Mouse (Mus musculus) adrenal gland, postnatal 10 days (tissue): ENCODE data around the gene Ppox. TPM values are rescaled to one million over a fixed set of nuclear protein-coding genes. Genes with fewer than 3 reads are reported as not detected.

Source experiments
- DNase-seq: peaks from one replicate; pipeline ENCODE4 v3.0.0; 2021; ENCODE audit warnings: mixed read lengths
- total RNA-seq, 2 experiments: library from RNA; stranded (reverse); gene quantifications; 2 replicates each; pipeline ENCODE4 v1.2.3; 2021

Ppox gene
- total RNA-seq, 2 experiments from 2014 or later, result 30.8 to 43.8 TPM

DNA sequence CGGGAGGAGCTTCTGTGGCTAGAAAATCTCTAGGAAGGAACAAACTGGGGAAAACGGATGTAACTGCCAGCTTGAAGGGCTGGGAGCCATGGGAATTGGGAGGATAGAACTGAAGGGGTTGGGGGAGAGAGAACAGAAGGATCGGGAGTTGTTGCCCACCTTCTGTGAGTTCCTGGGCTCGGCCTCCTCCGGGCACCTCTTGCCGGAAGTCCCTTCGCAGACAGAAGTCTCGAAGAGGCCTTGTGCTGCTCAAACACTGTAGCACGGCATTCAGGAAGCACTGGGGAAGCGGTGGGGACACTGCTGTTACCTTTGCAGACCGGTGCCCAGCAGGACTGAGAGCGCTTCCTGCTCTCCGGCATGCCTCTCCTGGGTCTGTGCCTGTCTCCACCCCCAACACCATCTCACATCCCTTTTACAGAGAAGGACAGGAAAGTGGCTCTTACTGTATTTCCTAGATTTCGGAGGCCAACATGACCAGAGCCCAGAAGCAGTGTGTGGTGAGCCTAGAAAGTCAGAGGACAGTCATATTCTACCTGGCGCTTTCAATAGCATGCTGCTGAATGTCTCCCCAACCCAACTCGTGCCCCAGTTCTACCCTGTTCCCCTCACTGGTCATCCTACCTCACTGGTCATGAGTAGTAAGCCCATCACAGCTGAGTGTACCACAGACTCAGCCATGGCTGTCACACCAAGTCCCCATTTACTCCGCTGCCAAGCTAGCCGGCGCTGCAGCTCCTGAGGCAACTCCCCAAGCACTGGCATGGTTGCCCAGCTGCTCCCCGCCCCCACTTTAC, 4.3 kb upstream of the Ppox start:
- DNase-seq, result peak; percentile 13

DNA sequence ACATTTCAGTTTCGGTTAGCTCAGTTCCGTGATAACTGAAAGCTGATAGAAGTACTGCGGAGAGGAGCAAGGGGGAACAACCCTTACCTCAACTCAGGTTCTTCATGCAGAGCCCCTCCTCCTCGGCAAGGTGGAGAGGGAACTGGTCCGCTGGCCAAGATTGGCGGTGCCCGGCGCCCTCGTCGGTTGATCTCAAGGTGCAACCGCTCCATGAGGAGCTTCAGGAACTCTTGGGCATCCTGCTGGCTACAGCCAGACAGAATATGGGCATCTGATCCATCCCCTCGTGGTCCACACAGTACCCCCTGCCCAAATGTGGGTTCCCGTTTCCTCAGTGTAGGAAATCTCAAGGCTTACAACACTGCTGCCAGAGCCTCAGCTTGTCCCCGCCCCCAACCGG, 3.5 kb upstream of the Ppox start:
- peak; percentile 5 for DNase-seq

DNA sequence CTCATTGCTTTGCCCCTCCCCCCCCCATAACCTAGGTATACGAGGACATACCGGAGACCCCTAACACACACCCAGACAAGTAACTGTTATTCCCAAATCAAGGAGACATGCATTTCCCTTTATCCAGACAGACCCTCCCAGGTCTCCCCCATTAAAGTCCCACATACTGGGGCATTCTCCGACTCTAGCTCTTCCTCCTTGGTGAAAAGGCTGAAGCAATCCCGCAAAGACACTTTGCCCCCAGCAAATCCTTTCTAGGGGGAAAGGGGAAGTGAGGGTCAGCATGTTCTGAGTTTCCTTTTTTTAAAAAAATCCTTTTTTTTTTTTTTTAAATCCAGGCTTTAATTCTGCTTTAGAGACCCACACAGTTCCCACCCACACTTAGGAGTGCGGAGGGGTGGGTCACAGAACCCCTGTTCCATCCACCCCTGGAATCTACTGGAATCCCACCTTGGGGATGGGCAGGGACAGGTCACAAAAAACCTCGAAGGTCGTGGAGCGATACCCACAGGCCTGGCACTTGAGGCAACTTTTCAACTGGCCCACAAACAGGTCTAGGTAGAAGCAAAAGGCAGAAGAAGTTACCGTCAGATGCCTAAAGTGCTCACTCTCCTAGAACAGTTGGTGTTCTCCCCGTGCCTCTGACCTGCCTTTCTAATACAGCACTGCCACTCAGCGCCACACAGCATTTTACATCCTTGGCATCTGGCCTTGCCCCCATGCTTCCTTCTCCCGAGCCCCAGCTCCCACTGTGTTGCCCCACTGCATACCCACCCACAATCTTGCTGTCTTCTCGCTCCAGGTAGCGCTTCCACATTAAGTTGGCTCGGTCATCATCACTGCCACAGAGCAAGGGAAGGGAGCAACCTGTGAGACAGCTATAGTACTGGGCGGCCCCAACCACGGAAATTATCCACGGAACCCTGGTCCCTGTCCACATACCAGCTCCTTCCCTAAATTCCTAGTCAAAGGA, 2.5 kb upstream of the Ppox start:
- DNase-seq, result peak; percentile 4

DNA sequence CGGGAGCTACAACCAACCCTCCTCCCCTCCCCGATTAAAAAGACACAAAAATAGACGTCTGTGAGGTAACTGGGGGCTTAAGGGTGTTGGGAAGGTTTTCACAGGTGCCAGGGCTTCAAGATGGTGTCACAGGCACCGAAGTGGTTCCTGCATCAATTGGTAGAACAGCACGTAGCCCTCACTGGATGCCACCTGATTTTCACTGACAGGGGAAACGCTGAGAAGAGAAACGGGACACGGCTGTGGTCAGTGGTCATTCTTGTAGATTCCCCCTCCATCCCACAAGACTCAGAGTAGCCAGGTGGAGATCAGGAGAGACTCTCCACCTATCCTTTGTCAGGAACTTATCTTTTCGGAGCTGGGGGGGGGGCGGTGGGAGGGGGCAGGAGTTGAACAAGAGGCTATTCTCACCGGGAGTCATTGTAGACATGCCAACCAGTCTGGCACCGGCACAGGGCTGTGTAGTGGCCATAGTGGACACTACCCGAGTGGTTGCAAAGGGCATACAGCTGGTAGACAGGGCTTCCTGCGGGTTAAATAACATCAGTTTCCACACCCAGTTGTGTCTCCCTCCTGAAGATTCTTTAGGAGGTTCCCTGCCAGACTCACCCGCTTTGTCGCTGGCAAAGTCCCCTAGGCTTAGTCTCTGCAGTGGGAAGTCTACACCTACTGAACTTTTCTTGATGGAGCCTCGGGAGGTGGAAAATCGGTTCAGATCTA, 1.3 kb upstream of the Ppox start:
- peak; percentile 13 for DNase-seq

DNA sequence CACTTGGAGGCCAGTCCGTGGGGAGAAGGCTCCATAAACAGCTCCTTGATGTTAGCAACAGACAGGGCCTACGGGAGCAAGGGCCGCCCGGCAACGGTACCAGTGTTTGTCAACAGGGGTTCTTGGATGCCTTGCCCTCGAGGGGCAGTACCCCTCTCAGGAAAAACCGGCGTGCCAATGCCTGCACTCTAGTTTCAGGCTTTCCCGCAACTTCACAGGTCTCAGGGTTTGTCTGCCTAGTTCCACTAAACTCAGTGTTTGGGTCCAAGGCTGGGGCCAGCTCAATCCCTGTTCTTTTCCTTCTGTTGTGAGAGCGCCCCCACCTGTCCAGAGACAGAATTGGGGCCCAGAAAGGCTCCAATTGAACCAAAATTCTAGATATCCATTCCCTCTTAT, 540 bp upstream of the Ppox start:
- DNase-seq, result peak; percentile 91

DNA sequence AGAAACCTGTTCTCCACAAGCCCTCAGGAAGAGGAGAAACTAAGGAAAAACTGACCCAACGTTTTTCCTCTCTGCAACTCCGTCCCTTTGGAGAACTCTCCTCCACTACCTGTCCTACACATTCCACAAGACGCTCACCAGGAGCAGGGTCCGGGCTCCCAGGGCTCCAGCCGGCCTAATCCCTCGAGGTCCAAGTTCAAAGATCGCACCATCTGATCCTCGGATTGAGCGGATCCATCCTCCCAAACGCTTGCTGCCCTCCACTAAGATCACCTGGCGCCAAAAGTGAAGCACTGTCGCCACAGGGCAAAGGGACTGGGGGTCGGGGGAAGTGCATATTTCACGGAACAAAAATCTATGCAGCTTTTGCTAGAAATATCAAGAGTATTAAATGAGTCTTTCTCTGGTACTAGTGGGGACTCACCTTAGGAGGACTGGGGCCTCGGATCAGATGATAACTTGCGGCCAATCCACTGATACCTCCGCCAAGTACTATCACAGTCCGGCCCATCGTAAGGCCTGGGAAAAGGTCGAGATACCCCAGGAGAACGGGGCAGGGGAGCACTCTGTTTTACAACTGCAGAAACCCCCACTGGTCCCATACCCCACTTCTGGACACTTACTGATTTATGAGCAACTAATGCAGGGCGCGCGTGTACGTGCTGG, 603 bp downstream of the Ppox start:
- DNase-seq, result peak; percentile 45

DNA sequence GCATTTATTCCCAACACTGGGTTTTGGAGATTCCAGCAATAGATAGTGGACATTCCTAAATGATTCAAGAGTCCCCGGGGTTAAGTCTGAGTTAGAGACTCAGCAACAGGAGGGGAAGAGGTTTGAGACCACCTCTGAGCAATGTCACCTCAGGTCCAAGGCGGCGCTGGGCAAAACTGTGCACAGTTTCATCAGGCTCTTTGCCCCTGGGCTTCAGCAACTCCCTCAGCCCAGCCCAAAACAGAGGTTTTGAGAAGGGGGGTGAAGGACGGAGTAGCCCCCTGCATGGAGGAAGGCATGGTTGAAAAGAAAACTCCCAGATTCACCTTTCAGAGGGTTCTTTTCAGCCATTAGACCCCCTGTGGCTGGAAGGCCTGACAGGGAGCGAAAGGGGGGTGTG, 1.3 kb downstream of the Ppox start:
- DNase-seq, result peak; percentile 0

DNA sequence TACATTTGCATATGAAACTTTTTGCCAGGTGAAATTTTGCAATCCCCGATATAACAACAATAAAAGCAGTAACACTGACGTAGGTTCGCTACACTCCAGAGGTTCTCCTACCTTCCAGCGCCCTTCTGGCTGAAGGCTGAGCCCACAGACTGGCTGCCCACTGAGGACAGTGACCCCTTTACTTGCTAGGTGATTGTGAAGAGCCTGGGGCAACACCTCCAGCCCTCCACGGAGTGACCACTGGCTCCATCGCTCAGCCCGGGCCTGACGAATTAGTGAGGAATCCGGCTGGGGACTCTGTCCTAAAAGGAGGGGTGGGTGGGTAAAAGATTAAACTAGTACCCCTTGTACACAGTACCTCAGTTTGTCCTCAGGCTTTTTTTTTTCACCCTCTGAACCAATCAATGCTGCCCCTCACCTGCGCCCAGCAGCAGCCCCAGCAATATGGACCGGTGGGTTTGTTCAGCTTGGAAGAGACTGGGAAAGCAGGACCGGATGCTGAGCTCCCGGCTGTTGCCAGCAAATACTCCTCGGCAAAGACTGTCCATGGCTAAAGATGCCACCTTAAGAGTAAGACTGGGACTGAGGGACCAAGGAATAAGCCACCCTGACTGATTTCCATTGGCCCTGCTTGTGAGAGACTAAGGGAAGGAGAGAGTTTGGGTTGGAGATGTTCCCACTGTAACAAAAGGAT, 1.8 kb downstream of the Ppox start:
- DNase-seq, result peak; percentile 0

DNA sequence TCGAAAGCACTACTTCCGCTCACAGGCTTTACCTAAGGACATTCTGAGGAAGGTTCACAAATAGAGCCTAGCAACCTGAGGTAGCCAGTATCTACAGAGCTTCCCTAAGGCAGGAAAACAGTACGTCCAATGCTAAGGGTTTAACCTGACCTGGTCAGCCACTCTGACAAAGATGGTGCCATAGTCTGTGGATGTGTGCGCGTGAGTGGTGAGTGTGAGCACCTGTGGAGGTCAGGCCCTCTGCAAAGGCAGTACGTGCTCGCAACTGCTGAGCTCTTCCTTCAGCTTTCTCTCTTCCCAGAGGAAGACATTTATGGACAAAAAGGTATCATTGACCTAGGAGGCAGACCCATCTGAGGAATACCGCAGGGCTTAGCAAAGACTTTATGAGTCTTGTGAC, 2.5 kb downstream of the Ppox start:
- DNase-seq, result peak; percentile 0

DNA sequence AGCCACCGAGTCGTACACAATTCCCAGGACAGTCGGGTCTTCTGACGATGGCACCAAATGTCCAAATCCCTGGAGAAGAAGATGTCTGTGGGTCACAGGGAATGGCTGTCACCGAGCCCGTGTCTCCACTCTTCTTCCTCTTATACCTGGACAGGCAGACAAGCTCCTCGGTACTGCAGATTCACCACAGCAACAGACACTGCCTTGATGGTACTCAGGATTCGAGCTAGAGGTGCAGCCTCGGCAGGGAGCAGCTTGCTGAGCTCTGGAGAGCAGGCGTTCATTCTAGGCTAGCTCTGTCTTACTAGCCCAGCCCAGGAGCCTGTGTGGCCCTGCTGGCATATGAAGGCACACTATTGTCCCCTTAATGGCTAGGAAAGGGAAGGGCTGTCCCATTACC, 3.2 kb downstream of the Ppox start:
- no peak for DNase-seq

DNA sequence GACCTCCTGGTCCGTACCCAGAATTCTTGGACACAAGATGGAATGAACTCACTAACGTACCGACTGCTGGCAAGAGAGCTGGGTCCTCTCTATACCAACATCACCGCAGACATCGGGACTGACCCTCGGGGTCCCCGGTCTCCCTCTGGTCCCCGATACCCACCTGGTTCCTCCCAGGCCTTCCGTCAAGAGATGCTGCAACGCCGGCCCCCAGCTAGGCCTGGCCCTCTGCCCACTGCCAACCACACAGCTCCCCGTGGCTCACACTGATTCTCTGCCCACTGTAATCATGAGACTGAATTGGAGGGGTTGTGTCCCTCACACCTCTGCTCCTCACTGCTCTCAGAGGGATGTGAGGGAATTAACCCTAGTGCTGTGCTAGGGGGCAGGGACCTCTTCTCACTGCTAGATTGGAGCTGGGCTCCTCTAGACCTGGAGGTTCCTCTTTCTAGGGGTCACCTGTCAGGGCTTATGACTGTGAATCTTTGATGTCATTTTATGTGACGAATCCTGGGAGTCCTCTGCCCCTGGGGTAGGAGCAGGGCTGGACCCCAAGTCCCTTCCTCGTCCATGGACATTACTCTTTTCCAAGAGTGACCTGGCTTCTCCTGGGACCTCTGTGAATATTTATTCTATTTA, 4.8 kb downstream of the Ppox start:
- no peak for DNase-seq

DNA sequence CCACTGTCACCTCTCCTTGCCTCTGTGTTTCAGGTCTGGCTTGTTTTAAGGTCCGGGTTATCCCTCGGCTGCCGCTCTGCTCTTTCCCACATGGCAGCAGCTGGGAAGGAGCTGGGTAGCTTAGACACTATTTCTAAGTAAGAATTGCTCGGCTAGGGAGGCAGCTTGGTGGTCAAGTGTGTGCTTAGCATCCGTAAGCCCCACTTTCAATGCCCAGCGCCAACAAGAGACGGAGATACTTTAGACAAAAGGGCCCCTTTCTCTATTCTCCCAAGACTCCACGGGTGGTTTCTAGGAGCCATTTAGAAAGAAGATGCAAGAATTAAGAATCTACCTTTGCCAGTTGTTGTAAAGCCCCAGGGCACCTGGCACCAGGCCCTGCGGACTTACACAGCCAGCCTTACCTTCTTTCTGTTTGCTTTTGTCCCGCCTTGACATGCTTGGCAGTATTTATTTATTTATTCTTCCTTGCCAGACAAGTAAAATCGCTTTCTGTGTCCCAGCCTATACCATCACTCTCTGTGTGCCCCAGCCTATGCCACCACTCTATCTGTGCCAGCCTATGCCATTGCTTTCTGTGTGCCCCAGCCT, 5.7 kb downstream of the Ppox start:
- DNase-seq, result no peak

DNA sequence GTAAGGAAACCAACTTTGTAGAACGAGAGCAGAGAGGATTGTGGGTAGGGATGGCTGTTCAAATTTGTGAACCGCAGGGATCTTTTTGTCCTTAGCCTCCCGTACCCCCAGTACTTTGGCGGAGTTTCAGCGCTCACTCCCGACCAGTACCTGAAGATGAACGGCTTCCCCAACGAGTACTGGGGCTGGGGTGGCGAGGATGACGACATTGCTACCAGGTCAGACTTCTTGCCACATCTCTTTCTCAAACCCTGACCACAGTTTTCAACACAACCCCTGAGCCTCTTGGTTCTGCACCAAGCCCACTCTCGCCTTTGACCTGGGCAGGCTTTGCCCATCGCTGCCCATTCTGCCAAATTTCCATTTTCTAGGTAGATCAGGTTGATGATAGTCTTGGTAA, 6.8 kb downstream of the Ppox start:
- no peak for DNase-seq

DNA sequence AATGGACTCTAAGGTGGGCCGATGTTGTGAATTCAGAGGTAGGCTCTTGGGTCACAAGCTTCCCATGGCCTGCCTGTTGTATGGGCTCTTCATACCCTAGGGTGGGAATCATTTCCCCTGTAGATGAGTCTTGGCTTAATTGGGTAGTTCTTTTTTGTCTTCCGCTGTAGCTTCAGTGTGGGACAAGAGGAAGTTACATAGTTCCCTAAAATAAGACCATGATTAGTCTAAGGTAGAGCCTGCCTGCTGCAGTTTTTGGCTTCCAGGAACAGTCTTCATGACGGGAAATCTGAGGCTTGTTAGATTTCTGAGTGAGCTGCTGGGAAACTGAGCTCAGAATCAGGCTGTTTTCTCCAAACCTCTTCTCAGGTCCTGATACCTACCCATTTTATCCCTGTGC, 8.9 kb downstream of the Ppox start:
- DNase-seq, result no peak

DNA sequence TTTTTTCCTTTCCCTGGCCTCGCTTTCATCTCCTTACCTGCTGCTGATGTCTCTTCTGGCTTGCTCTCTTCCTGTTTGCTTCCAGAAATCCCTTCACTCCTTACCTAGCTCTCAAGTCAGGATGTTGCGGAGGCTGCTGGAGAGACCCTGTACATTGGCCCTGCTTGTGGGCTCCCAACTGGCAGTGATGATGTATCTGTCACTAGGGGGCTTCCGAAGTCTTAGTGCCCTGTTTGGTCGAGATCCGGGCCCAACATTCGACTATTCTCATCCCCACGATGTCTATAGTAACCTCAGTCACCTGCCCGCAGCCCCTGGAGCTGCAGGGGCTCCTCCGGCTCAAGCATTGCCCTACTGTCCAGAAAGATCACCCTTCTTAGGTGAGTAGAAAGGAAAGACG, 9.4 kb downstream of the Ppox start:
- no peak for DNase-seq

DNA sequence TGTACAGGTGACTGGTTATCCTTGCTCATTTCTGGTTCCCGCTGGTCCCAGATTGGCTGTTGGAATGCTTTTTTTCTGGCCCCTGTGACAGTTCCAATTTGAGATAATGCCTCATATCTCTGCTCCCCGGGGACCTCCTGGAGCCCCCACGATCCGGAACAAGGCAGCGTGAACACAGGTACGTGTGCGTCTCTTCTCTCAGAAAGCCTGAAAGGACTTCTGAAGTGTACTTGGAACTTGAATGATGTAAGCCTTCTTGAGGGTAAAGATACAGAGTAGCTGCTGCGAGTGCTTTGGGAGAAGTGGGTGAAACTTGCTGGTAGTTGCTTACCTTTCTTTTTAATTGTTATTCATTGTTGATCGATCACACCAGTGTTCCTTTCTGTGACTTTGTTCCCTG, 9.8 kb downstream of the Ppox start:
- no peak for DNase-seq

DNA sequence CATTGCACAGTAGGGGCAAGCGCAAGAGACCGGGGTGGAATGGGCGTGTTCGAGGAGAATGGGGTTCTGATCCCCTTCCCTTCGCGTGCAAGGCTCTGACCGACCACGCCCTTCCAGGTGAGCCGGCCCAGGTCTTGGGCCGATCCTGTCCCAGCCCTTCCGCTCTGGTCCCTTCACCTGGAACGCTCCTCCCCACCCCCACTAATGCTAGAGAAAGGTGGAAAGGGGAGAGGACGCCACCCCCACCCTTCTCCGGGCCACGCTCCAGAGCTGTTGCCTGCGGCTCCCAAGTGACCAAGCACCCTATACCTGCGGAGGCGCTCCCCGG, 10.4 kb downstream of the Ppox start:
- DNase-seq, result no peak

DNA sequence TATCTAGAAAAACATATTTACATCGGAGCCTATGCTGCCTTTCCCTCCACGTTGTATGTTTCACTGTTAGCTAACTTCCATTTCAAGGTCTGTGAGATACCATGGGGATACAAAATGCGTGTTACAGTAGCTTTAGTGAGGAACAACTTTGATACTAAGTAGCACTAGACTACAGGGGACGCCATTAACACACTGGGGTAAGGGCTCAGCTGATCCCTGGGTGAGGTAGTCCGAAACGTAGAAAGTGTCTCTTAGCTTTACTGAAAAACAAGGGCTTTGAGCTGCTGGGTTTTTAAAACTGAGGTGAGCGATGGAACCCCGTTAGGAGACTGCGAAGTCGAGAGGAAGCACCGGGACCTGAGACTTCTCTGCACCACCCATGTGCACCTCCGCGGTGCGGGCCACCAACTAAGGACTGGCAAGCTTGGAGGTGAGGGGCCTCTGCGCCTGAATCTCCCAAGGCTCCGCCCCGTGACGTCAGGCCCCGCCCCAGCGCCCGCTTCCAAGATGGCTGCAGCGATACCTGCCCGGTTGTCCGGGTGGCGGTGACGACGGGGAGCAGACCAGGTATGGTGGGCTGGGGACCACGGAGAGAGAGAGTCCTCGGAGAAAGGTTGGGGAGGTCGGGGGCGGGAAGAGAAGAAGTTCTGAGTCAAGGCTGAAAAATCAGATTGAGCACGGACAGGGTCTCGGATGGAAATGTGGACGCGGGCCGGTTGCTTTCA, 11.0 kb downstream of the Ppox start, which contains the start of gene B4galt3:
TSS of gene B4galt3 (plus strand) at position 481 of the 725 bp plus-strand sequence.
- DNase-seq, result peak; percentile 99

DNA sequence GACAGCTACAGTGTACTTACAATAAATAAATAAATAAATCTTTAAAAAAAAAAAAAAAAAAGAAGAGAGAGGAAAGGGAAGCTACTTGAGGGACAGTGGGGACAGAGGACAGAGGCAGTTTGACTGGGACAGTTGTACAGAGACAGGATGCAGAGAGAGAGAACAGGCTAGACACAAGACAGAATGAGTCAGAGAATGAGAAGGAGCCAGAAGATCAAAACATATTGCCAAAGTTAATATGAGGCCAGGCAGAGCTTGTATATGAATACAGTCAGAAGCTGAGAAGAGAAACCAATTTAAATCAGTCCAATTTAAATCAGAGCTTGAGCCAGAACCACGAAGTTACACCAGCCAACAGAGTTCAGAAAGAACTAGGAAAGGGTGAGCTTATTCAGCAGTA, 12.6 kb downstream of the Ppox start:
- no peak for DNase-seq
